Mouse (Mus musculus): ENCODE data around the gene Dcp1a. TPM values are rescaled to one million over a fixed set of nuclear protein-coding genes. Genes with fewer than 3 reads are reported as not detected.
A peak's percentile ranks its signal among the peaks of the same experiment; 100 is the strongest.

Dcp1a gene
- polyA plus RNA-seq, 1 experiment from 2014 or later = 3.3 TPM

- no peak overlapping the region for H3K4me3 ChIP-seq (ENCODE audit: low read depth, low read length)
- no peaks in the 10 kb centered on the region for H3K27me3 ChIP-seq (ENCODE audit: insufficient read depth, low read length)
- no peak overlapping the region for H3K27ac ChIP-seq (ENCODE audit: low read depth)
- TF ChIP-seq EP300 (IDR thresholded peaks at IDR 0.05; ENCODE audit: low read depth) (no peak), CTCF (IDR thresholded peaks at IDR 0.05; ENCODE audit: low read depth) (no peak)
- 32% methylated on average over 13 of the region's 13 CpGs for WGBS (ENCODE audit: insufficient replicate concordance)
- ATAC-seq (no peak), DNase-seq (no peak)
- no peaks in the 10 kb centered on the region for H3K4me1 ChIP-seq (ENCODE audit: insufficient read depth)
- no peak overlapping the region for H3K4me2 ChIP-seq (ENCODE audit: low read depth, low read length)
- H3K9ac ChIP-seq (replicated peaks) = no peak overlapping the region
- no peaks in the 10 kb centered on the region for H3K36me3 ChIP-seq (replicated peaks; ENCODE audit: insufficient read depth, low read length)
- no peaks in the 10 kb centered on the region for H3K9me3 ChIP-seq (ENCODE audit: low read length)
Observed at GRCm38 (mm10) chr14:30455801-30456595, 23.3 kb upstream of the Dcp1a start.

GRCm38 (mm10) chr14:30457436-30457835 lies 21.9 kb upstream of the Dcp1a start:
- ATAC-seq = no peak
- 55% methylated on average over 7 of the region's 7 CpGs for WGBS (ENCODE audit: insufficient replicate concordance)
- no peak overlapping the region for H3K9ac ChIP-seq (replicated peaks)

GRCm38 (mm10) chr14:30457897-30458296 lies 21.4 kb upstream of the Dcp1a start:
- peak overlapping the region; percentile 34; the same call in 1 of the 2 replicates for H3K27ac ChIP-seq (ENCODE audit: low read depth)

More at GRCm38 (mm10) chr14:30457436-30457835, 21.9 kb upstream of the Dcp1a start:
- no peak for TF ChIP-seq EP300 (IDR thresholded peaks at IDR 0.05; ENCODE audit: low read depth)
- TF ChIP-seq CTCF (IDR thresholded peaks at IDR 0.05; ENCODE audit: low read depth) = no peak
- H3K36me3 ChIP-seq (replicated peaks; ENCODE audit: insufficient read depth, low read length) = no peaks in the 10 kb centered on the region
- no peaks in the 10 kb centered on the region for H3K4me1 ChIP-seq (ENCODE audit: insufficient read depth)
- no peak overlapping the region for H3K4me3 ChIP-seq (ENCODE audit: low read depth, low read length)
- H3K9me3 ChIP-seq (ENCODE audit: low read length) = no peaks in the 10 kb centered on the region
- no peak overlapping the region for H3K4me2 ChIP-seq (ENCODE audit: low read depth, low read length)
- H3K27ac ChIP-seq (ENCODE audit: low read depth) = no peak overlapping the region; the same call in 1 of the 2 replicates
- no peak for DNase-seq
- no peaks in the 10 kb centered on the region for H3K27me3 ChIP-seq (ENCODE audit: insufficient read depth, low read length)

GRCm38 (mm10) chr14:30458820-30459219 lies 20.5 kb upstream of the Dcp1a start:
- DNase-seq = no peak
- Histone ChIP-seq H3K4me1 (ENCODE audit: insufficient read depth) (no peaks in the 10 kb centered on the region), H3K4me2 (ENCODE audit: low read depth, low read length) (no peak overlapping the region), H3K27me3 (ENCODE audit: insufficient read depth, low read length) (no peaks in the 10 kb centered on the region), H3K9ac (replicated peaks) (no peak overlapping the region), H3K9me3 (ENCODE audit: low read length) (no peaks in the 10 kb centered on the region), H3K36me3 (replicated peaks; ENCODE audit: insufficient read depth, low read length) (no peaks in the 10 kb centered on the region), H3K4me3 (ENCODE audit: low read depth, low read length) (no peak overlapping the region), H3K27ac (ENCODE audit: low read depth) (no peak overlapping the region)
- 76% methylated on average over 3 of the region's 3 CpGs for WGBS (ENCODE audit: insufficient replicate concordance)
- no peak for ATAC-seq
- TF ChIP-seq EP300 (IDR thresholded peaks at IDR 0.05; ENCODE audit: low read depth) (no peak), CTCF (IDR thresholded peaks at IDR 0.05; ENCODE audit: low read depth) (no peak)

More at GRCm38 (mm10) chr14:30457897-30458296, 21.4 kb upstream of the Dcp1a start:
- Histone ChIP-seq H3K36me3 (replicated peaks; ENCODE audit: insufficient read depth, low read length) (no peaks in the 10 kb centered on the region), H3K4me1 (ENCODE audit: insufficient read depth) (no peaks in the 10 kb centered on the region), H3K9me3 (ENCODE audit: low read length) (no peaks in the 10 kb centered on the region), H3K4me3 (ENCODE audit: low read depth, low read length) (no peak overlapping the region), H3K9ac (replicated peaks) (no peak overlapping the region), H3K4me2 (ENCODE audit: low read depth, low read length) (no peak overlapping the region), H3K27me3 (ENCODE audit: insufficient read depth, low read length) (no peaks in the 10 kb centered on the region)
- TF ChIP-seq EP300 (IDR thresholded peaks at IDR 0.05; ENCODE audit: low read depth) (no peak), CTCF (IDR thresholded peaks at IDR 0.05; ENCODE audit: low read depth) (no peak)
- ATAC-seq = peak; percentile 25; the same call in 1 of the 2 replicates
- DNase-seq = peak; percentile 35
- WGBS (ENCODE audit: insufficient replicate concordance) = 27% methylated on average over 2 of the region's 2 CpGs

GRCm38 (mm10) chr14:30459891-30460523 lies 19.3 kb upstream of the Dcp1a start:
- no peak for ATAC-seq
- 6% methylated on average over 14 of the region's 14 CpGs for WGBS (ENCODE audit: insufficient replicate concordance)
- H3K4me2 ChIP-seq (ENCODE audit: low read depth, low read length) = no peak overlapping the region

GRCm38 (mm10) chr14:30463312-30463711 lies 16.0 kb upstream of the Dcp1a start:
- no peak for TF ChIP-seq EP300 (IDR thresholded peaks at IDR 0.05; ENCODE audit: low read depth)
- TF ChIP-seq CTCF (IDR thresholded peaks at IDR 0.05; ENCODE audit: low read depth) = no peak
- ATAC-seq (no peak), DNase-seq (no peak)
- Histone ChIP-seq H3K4me2 (ENCODE audit: low read depth, low read length) (no peak overlapping the region), H3K36me3 (replicated peaks; ENCODE audit: insufficient read depth, low read length) (no peaks in the 10 kb centered on the region), H3K4me3 (ENCODE audit: low read depth, low read length) (no peak overlapping the region), H3K9me3 (ENCODE audit: low read length) (no peaks in the 10 kb centered on the region), H3K27ac (ENCODE audit: low read depth) (no peak overlapping the region), H3K27me3 (ENCODE audit: insufficient read depth, low read length) (no peaks in the 10 kb centered on the region), H3K9ac (replicated peaks) (no peak overlapping the region), H3K4me1 (ENCODE audit: insufficient read depth) (no peaks in the 10 kb centered on the region)
- 83% methylated on average over 4 of the region's 4 CpGs for WGBS (ENCODE audit: insufficient replicate concordance)

More at GRCm38 (mm10) chr14:30459891-30460523, 19.3 kb upstream of the Dcp1a start:
- Histone ChIP-seq H3K4me1 (ENCODE audit: insufficient read depth) (no peaks in the 10 kb centered on the region), H3K27ac (ENCODE audit: low read depth) (no peak overlapping the region), H3K36me3 (replicated peaks; ENCODE audit: insufficient read depth, low read length) (no peaks in the 10 kb centered on the region), H3K27me3 (ENCODE audit: insufficient read depth, low read length) (no peaks in the 10 kb centered on the region), H3K9ac (replicated peaks) (no peak overlapping the region), H3K4me3 (ENCODE audit: low read depth, low read length) (no peak overlapping the region), H3K9me3 (ENCODE audit: low read length) (no peaks in the 10 kb centered on the region)
- DNase-seq = peak; percentile 79
- no peak for TF ChIP-seq EP300 (IDR thresholded peaks at IDR 0.05; ENCODE audit: low read depth)
- TF ChIP-seq CTCF (IDR thresholded peaks at IDR 0.05; ENCODE audit: low read depth) = peak; percentile 89

Data from liver, postnatal 0 days (tissue).